Mouse (Mus musculus) spleen, adult 2 months (tissue): ENCODE data around the gene Arf6.

Experiments used
- CTCF ChIP-seq: fragments of 200-500 bp; IDR thresholded peaks from 2 replicates; pipeline ENCODE4 v1.5.1; 2011; ENCODE audit warnings: mild to moderate bottlenecking, inconsistent platforms; ENCODE audit not compliant: insufficient read depth, insufficient read length, insufficient replicate concordance; ENCODE audit errors: extremely low read depth
- POLR2A ChIP-seq: fragments of 200-500 bp; IDR thresholded peaks from 2 replicates; pipeline ENCODE4 v1.6.1; 2011; ENCODE audit warnings: low read depth, low read length, inconsistent platforms

- TF ChIP-seq CTCF (no peak), POLR2A (no peak)
These were observed 4.4 kb upstream of the Arf6 start for GRCm38 (mm10) chr12:69367557-69367956.
